In genomic region chr7:68102456-68103177, GRCm38 (mm10) we compare ENCODE assay signal across 8 mouse cellular contexts.
A peak's percentile ranks its signal among the peaks of the same experiment; 100 is the strongest.
DNase-seq lines count a peak whose midpoint lies in the region; ATAC-seq and TF ChIP-seq lines count a peak whose summit lies in the region.

No protein-coding gene starts in this region.

- TF ChIP-seq EP300 in MEL (IDR thresholded peaks at IDR 0.05; ENCODE audit: low read depth in 1 of 2, low read length in 2 of 2) = 0 out of 4 replicates have a peak, but pooled peaks of 1 of the 2 experiments have one; percentile 16

- peaks cover 0 to 8% of the 10 kb centered on the region in 2 experiments; a peak in 2 of 4 replicates for H3K36me3 ChIP-seq in MEL (ENCODE audit: control insufficient read depth in 1 of 2, insufficient read depth in 2 of 2, low read length in 2 of 2)
- no peaks in the 10 kb centered on the region for H3K36me3 ChIP-seq in lung, embryonic 16.5 days (ENCODE audit: control insufficient read depth, insufficient read depth, low read length)

- H3K27me3 ChIP-seq in MEL (ENCODE audit: control insufficient read depth in 1 of 2, insufficient read depth in 2 of 2, low read length in 2 of 2) = no peaks in the 10 kb centered on the region
- H3K27me3 ChIP-seq in lung, embryonic 16.5 days (ENCODE audit: control insufficient read depth, insufficient read depth, low read depth, low read length) = no peaks in the 10 kb centered on the region

- H3K4me2 ChIP-seq in lung, embryonic 16.5 days (ENCODE audit: low read depth, low read length) = 0 out of 2 replicates have a peak overlapping the region, but pooled peaks have one; percentile 11

- no peak overlapping the region for H3K4me3 ChIP-seq in left cerebral cortex, adult 2 months
- H3K4me3 ChIP-seq in MEL (ENCODE audit: control insufficient read depth in 1 of 2, insufficient read depth in 1 of 2, low read depth in 2 of 2, low read length in 2 of 2) = peak overlapping the region; percentile 36 to 55
- H3K4me3 ChIP-seq in bone marrow macrophage, adult 2 months (ENCODE audit: insufficient read depth, low read length) = peak overlapping the region; percentile 18
- H3K4me3 ChIP-seq in lung, embryonic 16.5 days (ENCODE audit: low read length) = no peak overlapping the region

- DNase-seq in left cerebral cortex, adult 2 months (ENCODE audit: extremely low spot score in 1 of 2, low spot score in 2 of 2) = no peak
- DNase-seq in left cerebral cortex, postnatal 36 days (ENCODE audit: low spot score in 2 of 2) = no peak
- peak; percentile 90 for DNase-seq in MEL (ENCODE audit: low read depth, low spot score)
- peak; percentile 46 for DNase-seq in thymus, postnatal 25 days
- DNase-seq in liver = no peak

- peak overlapping the region; percentile 16; the same call in 1 of the 2 replicates for H3K27ac ChIP-seq in left cerebral cortex, adult 2 months
- H3K27ac ChIP-seq in MEL (ENCODE audit: control insufficient read depth, low read depth, low read length) = peak overlapping the region; percentile 65
- peak overlapping the region; percentile 1; the same call in 1 of the 2 replicates for H3K27ac ChIP-seq in bone marrow macrophage, adult 2 months (ENCODE audit: insufficient read depth, low read depth, low read length)
- H3K27ac ChIP-seq in lung, embryonic 16.5 days (ENCODE audit: low read length) = peak overlapping the region; percentile 38

- peak; percentile 68 to 77 for ATAC-seq in hematopoietic stem cell, adult 5-6 weeks (replicated peaks in 1 of 2; ENCODE audit: insufficient read depth in 1 of 2, low FRiP score in 2 of 2, low TSS enrichment in 1 of 2, low read depth in 1 of 2, poor library complexity in 2 of 2, severe bottlenecking in 2 of 2)
- ATAC-seq in lung, embryonic 16.5 days (ENCODE audit: low read depth) = 0 out of 2 replicates have a peak, but pooled peaks have one; percentile 42

- TF ChIP-seq CTCF in left cerebral cortex, adult 2 months (IDR thresholded peaks at IDR 0.05) = no peak
- TF ChIP-seq CTCF in MEL (IDR thresholded peaks at IDR 0.05 in 2 of 3, conservative IDR thresholded peaks at IDR 0.05 in 1 of 3; ENCODE audit: control insufficient read depth in 1 of 3, insufficient read depth in 1 of 3, low read depth in 2 of 3, low read length in 3 of 3, poor library complexity in 1 of 3, severe bottlenecking in 1 of 3) = no peak
- TF ChIP-seq CTCF in bone marrow macrophage, adult 2 months (IDR thresholded peaks at IDR 0.05; ENCODE audit: low read depth, low read length) = no peak

- WGBS in lung, embryonic 16.5 days = 33% methylated on average over 15 of the region's 15 CpGs

- no peak; the same call in 1 of the 2 replicates for TF ChIP-seq RAD21 in MEL (IDR thresholded peaks at IDR 0.05; ENCODE audit: low read depth, low read length)

- peaks cover 2% of the 10 kb centered on the region; the same call in 1 of the 2 replicates for H3K79me2 ChIP-seq in MEL (ENCODE audit: control insufficient read depth, insufficient read depth, low read length, poor library complexity)

- peak overlapping the region; percentile 45 for H3K9ac ChIP-seq in MEL (ENCODE audit: control insufficient read depth, low read depth, low read length, poor library complexity, severe bottlenecking)
- H3K9ac ChIP-seq in lung, embryonic 16.5 days (ENCODE audit: low read length) = no peak overlapping the region

- H3K4me1 ChIP-seq in MEL (ENCODE audit: control insufficient read depth in 1 of 2, insufficient read depth in 2 of 2, low read length in 2 of 2) = peaks cover 4 to 10% of the 10 kb centered on the region in 2 experiments
- peaks cover 15% of the 10 kb centered on the region for H3K4me1 ChIP-seq in bone marrow macrophage, adult 2 months (ENCODE audit: control insufficient read depth, insufficient read depth, low read length)
- H3K4me1 ChIP-seq in lung, embryonic 16.5 days (replicated peaks; ENCODE audit: control insufficient read depth, insufficient read depth, low read length) = peaks cover 37% of the 10 kb centered on the region

- no peak for TF ChIP-seq POLR2A in MEL (IDR thresholded peaks at IDR 0.05; ENCODE audit: control insufficient read depth in 1 of 2, insufficient read depth in 1 of 2, low read depth in 1 of 2, low read length in 2 of 2, poor library complexity in 1 of 2)
- TF ChIP-seq POLR2A in bone marrow macrophage, adult 2 months (IDR thresholded peaks at IDR 0.05; ENCODE audit: borderline replicate concordance, low read depth, low read length) = no peak

- intact Hi-C loops in left cerebral cortex, adult 2 months (cut with DNase I) = no loop called here
- intact Hi-C loops in left cerebral cortex, postnatal 36 days (cut with DNase I) = no loop called here

- no peaks in the 10 kb centered on the region for H3K9me3 ChIP-seq in MEL (replicated peaks; ENCODE audit: insufficient read depth, low read length)
- H3K9me3 ChIP-seq in lung, embryonic 16.5 days (ENCODE audit: control insufficient read depth, low read length) = no peaks in the 10 kb centered on the region

TF ChIP-seq in MEL, 35 proteins besides CTCF, POLR2A, EP300 and RAD21:
- TF ChIP-seq USF1 (IDR thresholded peaks at IDR 0.05; ENCODE audit: low read depth, low read length) (peak; percentile 79), ZMIZ1 (IDR thresholded peaks at IDR 0.05; ENCODE audit: low read depth, low read length) (no peak), MAFK (IDR thresholded peaks at IDR 0.05; ENCODE audit: borderline replicate concordance, low read depth, low read length) (0 out of 2 replicates have a peak, but pooled peaks have one; percentile 9), MAX (IDR thresholded peaks at IDR 0.05; ENCODE audit: low read length) (peak; percentile 22; the same call in 1 of the 2 replicates), USF2 (IDR thresholded peaks at IDR 0.05; ENCODE audit: borderline replicate concordance in 1 of 2, insufficient read depth in 1 of 2, low read depth in 1 of 2, low read length in 2 of 2) (peak; percentile 2 to 23; a peak in 1 of 4 replicates), MXI1 (IDR thresholded peaks at IDR 0.05; ENCODE audit: low read depth, low read length) (peak; percentile 56), NRF1 (IDR thresholded peaks at IDR 0.05; ENCODE audit: insufficient read depth, low read depth, low read length, poor library complexity, severe bottlenecking) (no peak), TAL1 (IDR thresholded peaks at IDR 0.05; ENCODE audit: low read length) (no peak), ZC3H11A (IDR thresholded peaks at IDR 0.05; ENCODE audit: low read depth, low read length) (no peak), TBP (IDR thresholded peaks at IDR 0.05; ENCODE audit: low read depth, low read length) (peak; percentile 26; the same call in 1 of the 2 replicates), MYC (IDR thresholded peaks at IDR 0.05; ENCODE audit: low read depth, low read length) (0 out of 2 replicates have a peak, but pooled peaks have one; percentile 29), ZKSCAN1 (IDR thresholded peaks at IDR 0.05; ENCODE audit: low read depth, low read length) (no peak), ELF1 (IDR thresholded peaks at IDR 0.05; ENCODE audit: low read depth, low read length) (peak; percentile 55; the same call in 1 of the 2 replicates), TCF12 (IDR thresholded peaks at IDR 0.05; ENCODE audit: low read depth, low read length) (0 out of 2 replicates have a peak, but pooled peaks have one; percentile 8), SIN3A (IDR thresholded peaks at IDR 0.05; ENCODE audit: low read length) (peak; percentile 37; the same call in 1 of the 2 replicates), BHLHE40 (IDR thresholded peaks at IDR 0.05; ENCODE audit: borderline replicate concordance, low read depth, low read length) (peak; percentile 53; the same call in 1 of the 2 replicates)

Comparison
In these comparisons a context has a peak if more than half of its experiments do, and no peak if none do; other contexts are left out.
1. DNase-seq: peak in MEL (single experiment) and thymus, postnatal 25 days (single experiment); none in left cerebral cortex, adult 2 months (0 of 2), left cerebral cortex, postnatal 36 days (0 of 2) and liver (single experiment).
2. H3K27ac ChIP-seq: peak in every context shown above with its lines; median percentile 65 in MEL; 38 in lung, embryonic 16.5 days; 16 in left cerebral cortex, adult 2 months; 1 in bone marrow macrophage, adult 2 months.
3. H3K4me3 ChIP-seq: peak in MEL (2 of 2) and bone marrow macrophage, adult 2 months (single experiment); none in left cerebral cortex, adult 2 months (single experiment) and lung, embryonic 16.5 days (single experiment).